Mouse (Mus musculus) erythroblast, adult 5-6 weeks (primary cell): Measurements from ENCODE around the gene Cdkal1. TPM values are rescaled to one million over a fixed set of nuclear protein-coding genes. Genes with fewer than 3 reads are reported as not detected.

Experiments
- ATAC-seq: replicated peaks from 2 replicates; pipeline ENCODE4 v1.8.0; 2016; ENCODE audit warnings: moderate number of reproducible peaks, mild to moderate bottlenecking, moderate TSS enrichment, inconsistent platforms; ENCODE audit not compliant: poor library complexity, low FRiP score, severe bottlenecking
- total RNA-seq, 2 experiments: library from RNA; stranded (forward) in 1 of 2; stranded (reverse) in 1 of 2; fragments of 150-400 nt in 1 of 2; fragments of 200-764, 138-1000 nt in 1 of 2; gene quantifications; 2 replicates each; pipeline versions ENCODE4 v1.2.3 to v1.2.4; 2015 to 2017; ENCODE audit warnings: low replicate concordance in 2 of 2

The Cdkal1 gene
- total RNA-seq, 2 experiments from 2014 or later = 5.4 to 7.5 TPM

DNA sequence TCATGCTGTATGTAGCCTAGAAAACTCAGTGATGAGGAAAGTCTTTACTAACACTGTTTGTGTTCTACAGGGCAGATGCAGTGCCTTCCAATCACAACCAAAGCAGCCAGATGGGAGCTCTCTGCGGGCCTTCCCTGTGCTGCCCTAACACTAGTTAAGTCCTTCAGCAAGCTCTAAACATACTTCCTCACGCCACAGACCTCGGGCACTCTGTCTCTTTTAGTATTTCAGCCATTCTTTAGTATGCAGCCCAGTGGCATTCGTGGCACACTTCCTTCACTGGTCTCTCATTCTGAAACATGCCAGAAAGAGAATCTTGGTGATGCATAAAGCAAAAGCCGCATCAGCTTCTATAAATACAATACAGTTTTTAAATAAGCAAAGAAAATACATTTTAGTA, 246.0 kb downstream of the Cdkal1 start:
- ATAC-seq = no peak

DNA sequence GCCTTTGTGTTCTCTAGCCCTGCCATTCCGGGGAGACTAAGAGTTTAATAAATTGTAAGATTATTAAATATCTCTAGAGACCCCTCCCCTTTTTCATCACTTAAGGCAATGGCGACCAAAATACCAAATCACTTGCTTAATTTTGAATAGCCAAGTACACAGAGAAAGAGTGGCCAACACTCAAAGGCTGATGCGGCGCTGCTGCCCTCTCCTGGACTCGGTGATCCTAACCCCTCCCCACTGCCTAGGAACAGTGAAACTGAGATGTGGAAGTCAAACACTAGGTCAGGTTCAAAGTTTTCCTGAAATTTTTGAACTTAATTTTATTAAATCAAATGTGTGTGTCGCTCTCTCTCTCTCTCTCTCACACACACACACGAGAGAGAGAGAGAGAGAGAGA, 251.2 kb downstream of the Cdkal1 start:
- no peak for ATAC-seq

DNA sequence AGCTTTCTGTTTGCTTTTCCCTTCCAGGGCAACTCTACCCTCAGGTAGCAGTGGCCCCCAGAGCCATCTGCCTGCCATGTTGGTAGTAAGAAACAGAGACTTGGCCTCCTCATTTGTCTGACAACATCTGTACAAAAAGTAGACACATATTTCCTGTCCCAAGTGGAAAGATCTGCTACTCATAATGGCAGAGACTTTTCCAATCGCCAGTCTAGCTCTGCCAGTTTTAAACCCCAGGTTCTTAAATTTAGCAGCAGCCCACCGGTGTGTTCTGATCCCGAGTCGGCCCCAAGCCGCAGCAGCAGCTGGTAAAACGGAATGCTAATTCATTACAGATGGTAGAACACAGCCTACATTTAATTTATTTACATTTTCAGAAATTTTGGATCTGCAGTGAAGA, 251.9 kb downstream of the Cdkal1 start:
- no peak for ATAC-seq

DNA sequence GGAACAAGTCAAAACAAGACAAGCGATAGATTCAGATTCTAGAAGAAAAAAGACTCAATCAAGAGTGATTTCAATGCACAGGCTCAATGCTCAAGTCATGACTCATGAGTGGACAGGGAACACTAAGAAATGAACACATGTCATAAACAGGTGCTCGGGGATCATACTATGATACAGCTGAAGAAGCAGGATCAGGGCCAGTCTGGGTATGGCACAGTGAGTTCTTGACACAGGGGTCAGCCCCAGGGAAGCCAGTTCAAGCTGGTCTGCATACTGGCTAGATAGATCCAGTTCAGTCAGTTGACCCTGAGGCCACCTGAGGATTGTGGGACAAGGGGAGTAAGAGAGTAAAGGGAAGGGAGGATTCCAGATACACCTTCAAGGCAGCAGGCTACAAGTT, 254.4 kb downstream of the Cdkal1 start:
- ATAC-seq = no peak

DNA sequence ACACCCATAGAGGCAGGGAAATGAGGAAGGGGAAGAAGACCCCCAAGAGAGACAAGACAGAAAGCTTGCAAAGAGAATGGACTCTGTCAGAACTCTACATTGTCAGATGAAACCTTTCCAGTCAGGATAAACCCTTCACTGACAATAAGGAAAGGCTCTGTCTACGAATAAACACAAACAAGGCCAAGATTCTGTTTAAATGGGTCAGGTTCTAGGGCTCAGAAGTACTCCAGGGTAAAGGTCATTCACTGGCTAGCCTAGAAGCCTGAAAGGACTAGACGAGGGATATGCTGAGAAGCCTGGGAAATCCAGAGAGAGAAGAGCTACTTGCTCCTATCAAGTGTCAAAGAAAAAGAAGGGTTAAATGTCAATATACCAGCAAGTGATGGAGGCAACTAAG, 255.8 kb downstream of the Cdkal1 start:
- no peak for ATAC-seq

DNA sequence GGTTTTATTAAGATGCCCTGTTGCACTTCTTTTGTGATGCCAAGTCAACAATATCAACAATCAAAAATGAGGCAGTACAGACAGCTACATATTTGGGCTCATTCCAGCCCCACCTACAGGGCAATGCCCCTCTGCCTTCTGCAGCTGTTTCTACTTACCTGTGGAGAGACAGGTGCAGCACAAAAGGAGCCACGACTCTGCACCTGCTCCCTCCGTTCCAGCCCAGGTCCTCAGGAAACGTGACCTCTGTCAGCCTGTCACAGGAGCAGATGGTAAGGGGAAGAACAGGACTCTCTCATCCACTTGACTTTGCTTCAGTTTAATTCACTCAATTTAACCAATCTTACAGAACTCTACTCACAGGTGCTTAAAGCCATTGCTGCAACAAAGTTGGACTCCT, 258.7 kb downstream of the Cdkal1 start:
- ATAC-seq = no peak

DNA sequence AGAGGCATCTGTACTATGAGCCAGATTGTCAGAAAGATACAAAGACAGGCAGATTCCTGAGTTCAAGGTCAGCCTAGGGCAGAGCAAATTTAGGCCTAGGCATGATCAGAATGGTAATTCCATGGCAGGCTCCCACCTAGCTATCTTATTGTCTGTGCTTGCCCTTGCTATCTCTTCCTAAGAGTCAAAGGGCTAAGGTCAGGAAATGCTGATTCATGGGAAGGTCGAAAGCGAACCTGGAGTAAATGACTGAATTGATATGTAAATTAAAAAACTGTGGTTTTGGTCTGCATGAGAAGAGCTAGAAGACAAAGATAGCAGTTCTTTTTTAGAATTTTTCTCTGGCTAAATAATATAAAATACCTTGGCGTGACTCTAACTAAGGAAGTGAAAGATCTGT, 262.4 kb downstream of the Cdkal1 start:
- no peak for ATAC-seq

DNA sequence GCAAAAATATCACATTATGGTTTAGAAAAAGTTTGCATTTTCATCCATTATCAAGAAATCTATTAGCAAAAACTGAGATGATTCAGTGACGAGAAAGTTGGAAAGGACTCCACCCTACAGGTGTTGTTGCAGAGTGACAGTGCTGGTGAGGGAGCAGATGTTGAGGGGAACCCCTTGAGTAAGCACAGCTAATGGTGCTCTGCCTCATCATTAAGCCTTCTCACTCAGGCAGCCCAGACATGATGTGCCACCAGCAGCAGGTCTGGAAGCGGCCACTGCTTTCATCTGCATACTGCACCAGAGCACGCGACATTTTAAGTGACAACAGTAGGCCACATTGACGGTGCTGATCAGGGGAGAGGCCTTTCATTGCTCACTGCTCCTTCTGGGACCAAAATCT, 264.8 kb downstream of the Cdkal1 start:
- no peak for ATAC-seq

DNA sequence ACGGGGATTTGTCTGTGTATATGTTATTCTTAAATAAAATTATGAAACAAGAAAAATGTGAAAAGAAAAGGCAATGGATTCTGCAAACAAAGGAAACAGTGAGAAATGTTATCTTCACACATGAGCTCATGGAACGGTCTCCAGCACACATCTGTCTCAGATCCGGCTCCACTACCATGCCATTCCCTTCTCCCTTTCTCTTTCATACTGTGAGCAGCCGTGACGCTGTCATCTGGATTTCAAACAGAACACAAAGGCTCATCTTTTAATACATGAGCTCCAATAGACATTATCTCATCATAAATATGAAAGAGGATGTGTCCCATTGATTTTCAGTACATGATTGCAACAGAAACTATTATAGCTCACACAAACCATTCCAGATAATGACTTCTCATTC, 265.3 kb downstream of the Cdkal1 start:
- ATAC-seq = no peak

DNA sequence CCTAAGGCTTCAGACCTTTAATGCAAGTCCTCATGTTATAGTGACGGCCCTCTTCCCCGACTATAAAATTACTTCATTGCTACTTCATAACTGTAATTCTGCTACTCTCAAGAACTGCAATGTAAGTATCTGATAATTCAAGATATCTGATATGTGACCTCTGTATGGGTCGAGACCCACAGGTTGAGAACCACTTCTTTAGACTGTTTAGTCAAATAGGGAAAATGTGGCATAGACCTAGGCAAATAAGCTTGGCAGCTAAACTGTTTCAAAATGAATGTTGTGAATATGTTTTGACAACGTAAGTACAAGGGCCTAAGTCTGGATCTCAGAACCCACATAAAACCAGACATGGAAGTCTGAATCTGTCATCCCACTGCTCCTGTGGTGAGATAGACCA, 266.8 kb downstream of the Cdkal1 start:
- no peak for ATAC-seq

DNA sequence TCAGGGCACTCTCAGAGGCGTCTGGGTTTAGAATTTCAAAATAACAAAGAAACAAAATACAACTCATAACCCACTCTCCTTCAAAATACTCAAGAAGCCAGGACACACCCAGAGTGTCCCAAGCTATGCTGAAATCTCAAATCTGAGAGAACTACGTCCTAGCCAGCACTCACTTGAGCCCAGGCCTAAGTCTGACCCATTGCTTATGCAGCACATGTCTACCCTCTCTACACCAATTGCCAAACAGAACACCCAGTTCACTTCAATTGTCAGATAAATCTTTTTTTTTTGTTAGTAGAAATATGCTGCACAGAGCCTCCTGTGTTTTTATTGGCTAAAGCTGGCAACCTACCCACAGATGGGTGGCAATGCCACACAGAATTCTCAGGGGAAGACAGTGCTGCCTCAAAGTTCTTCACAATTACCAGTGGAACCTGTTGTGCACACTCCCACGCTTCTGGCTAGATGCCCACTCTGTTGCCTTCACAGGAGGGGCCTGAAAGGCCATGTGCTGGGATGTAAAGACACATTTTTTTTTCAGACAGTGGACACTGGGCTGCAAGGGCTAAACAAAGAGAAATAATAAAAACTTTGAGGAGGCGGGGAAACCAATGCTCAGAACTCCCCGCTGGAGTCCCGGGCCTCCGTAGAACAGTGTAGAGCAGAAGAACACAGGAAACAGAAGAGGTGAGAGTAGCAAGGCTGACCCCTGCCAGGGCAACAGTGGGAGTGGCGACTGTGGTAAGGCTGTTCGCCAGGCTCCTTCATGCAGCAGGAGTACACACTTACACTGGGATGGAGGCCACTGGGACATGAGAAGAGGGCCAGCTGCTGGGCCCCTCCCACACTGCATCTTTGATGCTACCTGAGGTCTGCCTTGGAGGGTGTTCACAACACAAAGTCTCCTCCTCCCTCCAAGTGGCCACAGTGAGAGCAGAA, 273.4 kb downstream of the Cdkal1 start:
- no peak for ATAC-seq

DNA sequence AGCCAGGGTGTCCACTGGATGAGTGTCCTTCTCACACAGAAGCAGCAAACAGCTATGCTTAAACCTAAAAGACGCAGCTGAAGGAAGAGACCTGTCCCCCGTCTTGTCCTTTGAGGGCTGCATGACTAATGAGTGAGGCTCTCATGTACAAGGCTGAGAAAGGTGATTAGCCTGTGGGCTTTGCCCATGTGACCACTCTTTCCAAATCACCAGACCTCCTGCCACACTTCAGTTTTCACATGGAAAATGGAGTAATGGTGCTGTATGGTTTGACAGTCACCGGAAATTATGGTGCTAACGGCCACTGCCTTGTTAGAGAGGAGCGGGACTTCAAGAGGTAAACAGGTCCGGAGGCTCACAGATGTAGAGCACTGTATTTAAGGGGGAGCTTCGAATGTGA, 274.7 kb downstream of the Cdkal1 start:
- ATAC-seq = no peak

DNA sequence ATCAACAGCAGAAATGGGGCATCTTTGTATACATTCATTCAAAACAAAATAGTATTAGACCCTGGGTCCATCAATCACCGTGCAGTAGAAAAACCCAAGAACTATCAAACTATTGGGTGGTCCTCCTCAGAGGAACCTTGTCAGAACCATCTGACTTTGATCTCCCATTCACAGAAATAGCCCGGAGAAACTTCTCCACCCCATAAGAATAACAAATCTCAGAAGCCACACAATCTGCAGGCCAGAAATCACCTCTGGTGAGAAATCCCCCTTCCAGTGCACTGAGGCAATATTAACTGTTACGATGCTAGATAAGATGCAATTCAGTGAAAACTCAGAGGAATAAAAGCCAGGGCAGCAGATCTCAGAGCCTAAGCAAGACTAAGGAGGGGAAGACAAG, 275.5 kb downstream of the Cdkal1 start:
- no peak for ATAC-seq

DNA sequence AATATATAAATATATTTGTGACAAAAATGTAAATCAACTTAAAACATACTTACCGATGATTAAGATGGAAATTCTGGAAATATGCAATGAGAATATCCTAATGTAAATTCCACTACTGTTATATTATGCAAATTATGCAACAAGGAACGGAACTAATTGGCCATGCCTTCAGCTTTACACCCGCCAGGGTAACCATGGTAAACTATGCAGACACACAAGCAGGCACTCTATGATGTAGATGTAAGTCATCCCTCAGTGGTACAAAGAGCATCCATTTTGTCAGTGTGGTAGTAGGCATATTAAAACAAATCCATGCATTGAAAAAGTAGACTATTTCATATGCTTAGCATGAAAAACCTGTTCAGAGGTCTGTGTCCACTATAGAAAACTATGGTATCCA, 276.9 kb downstream of the Cdkal1 start:
- no peak for ATAC-seq

DNA sequence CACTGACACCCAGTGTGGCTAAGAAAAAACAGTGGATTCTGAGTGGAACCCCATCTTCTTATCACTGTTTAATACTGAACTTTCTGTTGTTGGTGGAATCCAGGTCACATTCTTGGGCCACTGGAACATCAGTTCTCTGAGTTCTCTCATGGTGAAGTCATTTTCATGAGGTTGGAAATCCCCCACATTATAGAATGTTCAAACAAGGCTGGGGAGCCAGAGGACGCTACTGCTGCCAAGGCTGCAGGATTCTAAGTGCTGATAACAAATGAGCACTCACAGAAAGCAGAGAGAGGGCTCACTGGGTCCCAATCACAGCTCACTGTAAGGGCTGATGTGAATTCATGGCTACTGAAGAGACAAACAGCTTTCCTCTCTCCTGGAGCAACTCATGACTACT, 280.7 kb downstream of the Cdkal1 start:
- ATAC-seq = no peak

DNA sequence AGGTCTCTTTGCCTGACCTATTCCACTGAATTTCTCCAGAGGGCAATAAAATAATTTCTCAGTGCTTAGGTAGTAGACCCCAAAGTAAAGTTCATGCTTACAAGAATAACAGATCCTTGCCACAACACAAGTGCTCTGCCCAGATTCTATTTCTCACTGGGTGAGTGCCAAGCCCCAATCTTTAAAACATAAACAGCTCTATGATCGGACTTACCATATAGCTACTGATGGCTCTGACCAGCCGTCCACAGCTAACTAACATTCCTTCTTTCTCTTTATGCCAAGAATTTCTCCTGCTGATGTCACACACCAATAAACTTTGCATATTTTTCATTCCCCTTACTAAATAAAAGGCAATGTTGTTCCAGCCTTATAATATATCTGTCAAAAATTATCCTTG, 283.0 kb downstream of the Cdkal1 start:
- ATAC-seq = no peak

DNA sequence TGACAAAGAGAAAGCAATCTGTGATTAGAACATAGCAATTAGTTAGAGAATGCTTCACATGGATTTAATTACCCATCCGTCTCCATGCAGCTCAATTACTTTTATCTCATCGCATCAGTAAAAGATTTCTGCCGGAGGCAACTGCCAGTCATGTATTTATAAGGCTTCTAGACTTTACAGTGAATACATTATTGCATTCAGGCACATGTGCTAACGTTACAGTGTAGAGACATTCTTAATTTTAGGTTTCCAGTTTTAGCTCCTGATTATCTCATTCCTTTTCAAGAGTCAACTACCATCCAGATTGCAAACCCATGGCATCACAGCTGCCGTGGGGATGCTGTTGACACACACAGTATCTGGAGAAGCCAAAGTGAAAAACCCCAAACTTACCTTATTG, 289.8 kb downstream of the Cdkal1 start:
- no peak for ATAC-seq

DNA sequence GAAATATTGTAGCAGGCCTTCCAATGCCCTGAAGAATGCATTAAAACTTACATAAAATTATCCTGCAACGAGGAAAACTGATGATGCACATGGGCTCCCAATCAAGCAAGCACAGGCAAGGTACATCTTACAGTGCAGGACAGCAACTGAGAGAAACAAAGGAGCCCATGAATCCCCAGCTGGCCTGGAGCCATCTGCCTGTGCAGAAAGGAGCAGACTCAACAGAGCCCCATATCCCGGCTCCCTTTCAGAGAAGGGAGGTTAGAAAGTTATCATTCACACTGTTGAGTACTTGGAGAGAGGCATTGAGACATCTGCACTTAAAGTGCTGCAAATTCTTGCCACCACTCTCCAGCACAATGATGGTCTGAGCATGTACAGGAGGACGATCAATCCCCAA, 296.3 kb downstream of the Cdkal1 start:
- no peak for ATAC-seq

DNA sequence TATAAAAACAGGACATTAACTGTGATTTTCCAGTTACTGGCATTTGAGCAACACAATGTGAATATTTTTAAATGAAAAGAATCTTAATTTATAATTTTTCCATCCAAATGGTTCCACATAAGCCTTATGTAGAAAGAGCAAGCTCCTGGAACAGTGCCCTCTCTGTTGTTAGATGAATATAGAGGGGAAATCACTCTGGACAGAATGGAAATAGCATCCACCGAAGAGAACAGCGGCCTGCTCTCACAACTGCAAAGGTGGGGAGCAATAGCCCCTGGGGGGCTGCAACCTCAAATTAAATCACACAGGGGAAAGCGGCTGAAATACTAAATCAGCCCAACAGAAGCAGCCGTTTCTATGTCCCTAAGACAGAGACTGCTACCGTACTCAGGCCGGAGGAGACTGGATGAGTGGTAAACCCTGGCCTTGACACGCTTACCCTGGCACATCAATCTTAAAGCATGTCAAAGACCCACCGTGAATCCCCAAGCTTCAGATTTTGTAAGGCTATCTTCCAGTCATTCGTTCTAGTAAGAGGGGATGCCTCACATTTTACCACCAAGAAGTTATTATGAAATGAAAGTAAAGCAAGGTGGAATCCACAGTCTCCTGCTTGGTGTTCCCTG, 300.2 kb downstream of the Cdkal1 start:
- no peak for ATAC-seq

DNA sequence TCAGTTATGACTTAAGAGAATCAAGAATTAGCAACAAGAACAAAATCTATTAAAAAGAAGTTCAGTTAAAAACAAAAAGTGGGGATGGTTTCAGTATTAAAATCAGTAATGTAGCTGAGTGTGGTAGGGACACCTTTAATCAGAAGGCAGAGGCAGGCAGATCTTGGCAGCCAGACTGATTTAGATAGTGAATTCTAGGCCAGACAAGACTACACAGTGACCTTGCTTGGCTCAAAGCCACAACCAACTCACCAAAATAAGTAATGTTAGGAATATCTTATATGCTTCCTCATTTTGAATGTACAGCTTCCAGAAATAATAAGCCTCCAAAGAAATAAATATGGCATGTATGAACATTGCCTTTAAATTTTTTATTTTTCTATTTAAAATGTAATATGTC, 301.7 kb downstream of the Cdkal1 start:
- no peak for ATAC-seq

DNA sequence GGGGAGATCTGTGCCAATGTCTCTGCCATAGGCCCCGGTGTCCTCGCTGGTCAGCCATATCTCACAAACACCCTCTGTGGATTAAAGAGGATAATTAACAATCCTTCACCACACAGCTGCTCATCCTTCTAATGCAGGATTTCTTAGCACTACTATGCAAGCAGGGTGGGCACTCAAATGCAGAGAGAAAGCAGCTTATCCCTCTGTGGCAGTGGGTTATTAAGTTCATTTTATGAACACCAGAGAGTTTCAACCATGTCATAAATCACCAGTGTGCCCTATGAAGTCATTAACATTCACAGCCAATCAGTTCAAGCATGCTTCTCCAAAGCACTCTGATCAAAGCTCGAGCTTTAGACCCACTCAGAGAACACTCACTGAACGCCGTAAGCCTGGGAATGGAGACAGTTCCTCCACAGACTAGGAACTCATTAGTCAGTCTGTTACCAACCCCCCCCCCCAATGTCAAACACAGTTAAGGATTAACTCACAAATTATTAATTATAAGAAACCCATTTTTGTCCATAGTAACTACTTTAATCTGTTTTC, 303.1 kb downstream of the Cdkal1 start:
- ATAC-seq = no peak
